Mouse (Mus musculus) right cerebral cortex, adult 2 months (tissue): ENCODE measurements around the gene Mt1.
A peak's percentile ranks its signal among the peaks of the same experiment; 100 is the strongest.

ENCODE experiments used
- DNase-seq, 2 experiments: peaks; one replicate each; pipeline ENCODE4 v3.0.0; 2021 to 2022; ENCODE audit warnings: low spot score in 2 of 2

Gene Mt1

DNA sequence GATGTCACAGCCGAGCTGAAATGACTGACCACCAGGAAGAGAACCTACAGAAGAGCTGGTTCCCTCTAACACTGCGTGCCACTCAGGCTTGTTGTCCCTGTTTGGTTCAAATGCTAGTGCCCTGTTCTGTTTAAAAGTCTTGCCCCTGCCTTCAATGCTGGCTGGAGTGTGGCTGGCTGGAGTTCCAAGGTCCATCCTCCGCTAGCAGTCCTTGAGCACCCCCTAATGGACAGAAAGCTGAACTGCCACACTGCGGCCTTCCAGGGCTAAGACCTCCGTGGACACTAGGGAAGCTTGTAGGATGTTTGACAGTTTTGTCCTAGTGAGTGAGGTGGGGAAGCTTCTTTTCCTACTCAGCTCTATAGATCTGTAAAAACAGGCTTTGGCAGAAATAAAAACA is 26.9 kb downstream of the Mt1 start:
- DNase-seq = peak in 1 of 2 experiments; percentile 66

DNA sequence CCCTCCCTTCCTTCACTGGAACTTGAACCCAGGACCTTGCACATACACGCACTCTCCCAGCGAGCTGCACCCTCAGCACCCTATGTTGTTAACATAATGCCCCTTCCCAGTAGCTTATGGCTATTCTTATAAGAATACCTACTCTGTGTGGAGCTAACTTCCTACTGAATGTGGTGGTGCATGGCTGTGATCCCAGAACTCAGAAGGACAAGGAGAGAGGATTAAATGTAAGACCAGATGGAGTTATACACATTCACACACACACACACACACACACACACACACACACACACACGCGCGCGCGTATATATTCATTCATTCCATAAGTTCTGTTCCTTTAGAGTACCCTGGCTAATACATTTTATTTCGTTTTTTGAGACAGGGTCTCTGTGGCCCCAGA is 27.4 kb downstream of the Mt1 start:
- DNase-seq = no peak

DNA sequence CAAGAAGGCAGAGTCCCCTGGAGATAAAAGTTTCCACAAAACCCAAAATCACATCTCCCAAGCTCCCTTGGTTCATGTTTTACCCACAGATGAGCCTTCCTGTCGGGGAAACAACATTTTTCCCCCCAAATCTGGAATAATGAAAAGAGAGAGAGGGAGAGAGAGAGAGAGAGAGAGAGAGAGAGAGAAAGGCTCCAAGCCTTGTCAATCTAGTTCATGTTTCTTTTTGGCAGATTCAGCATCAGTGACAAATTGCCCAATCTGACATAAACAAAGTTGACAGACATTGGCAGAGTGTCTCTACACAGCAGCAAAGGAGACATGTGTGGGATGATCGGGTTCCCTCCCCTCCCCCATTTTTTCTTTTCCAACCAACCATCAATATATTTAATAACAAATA is 28.6 kb downstream of the Mt1 start:
- DNase-seq = no peak

DNA sequence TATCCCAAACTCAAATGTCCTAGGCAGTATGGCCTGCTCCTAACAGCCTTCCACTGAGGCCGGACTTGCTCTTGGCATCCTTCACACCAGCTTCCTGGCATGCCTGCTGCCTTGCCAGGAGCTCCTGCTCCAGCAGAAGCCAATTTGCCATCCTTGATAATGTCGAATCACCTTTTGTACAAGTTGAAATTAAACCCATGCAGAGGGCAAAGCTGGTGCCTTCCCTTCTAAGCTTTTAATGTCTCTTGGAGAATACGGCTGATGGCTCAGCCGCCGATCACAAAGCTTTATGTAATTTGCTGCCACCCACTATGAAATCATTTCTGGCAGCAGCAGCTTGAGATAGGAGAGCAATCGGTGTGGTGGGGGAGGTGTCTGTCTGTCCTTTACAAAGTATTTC is 30.8 kb downstream of the Mt1 start:
- DNase-seq = peak; percentile 70 to 71

DNA sequence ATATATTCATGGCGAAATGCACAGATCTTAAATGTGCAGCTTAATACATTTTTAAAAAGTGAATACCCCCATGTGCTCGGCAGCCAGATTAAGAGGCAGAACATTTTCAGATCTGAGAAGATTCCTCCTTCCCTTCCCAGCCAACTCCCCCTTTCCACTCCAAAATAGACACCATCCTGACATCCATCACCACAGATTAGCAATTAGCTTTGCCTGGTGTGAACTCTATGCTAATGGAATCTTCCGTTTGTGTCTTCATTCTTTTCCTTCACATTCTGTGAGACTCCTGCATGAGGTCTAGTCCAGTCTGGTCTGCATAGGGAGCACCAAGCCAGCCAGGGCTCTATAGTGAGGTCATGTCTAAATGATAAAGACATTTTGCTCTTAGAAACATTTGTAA is 31.3 kb downstream of the Mt1 start:
- no peak for DNase-seq

DNA sequence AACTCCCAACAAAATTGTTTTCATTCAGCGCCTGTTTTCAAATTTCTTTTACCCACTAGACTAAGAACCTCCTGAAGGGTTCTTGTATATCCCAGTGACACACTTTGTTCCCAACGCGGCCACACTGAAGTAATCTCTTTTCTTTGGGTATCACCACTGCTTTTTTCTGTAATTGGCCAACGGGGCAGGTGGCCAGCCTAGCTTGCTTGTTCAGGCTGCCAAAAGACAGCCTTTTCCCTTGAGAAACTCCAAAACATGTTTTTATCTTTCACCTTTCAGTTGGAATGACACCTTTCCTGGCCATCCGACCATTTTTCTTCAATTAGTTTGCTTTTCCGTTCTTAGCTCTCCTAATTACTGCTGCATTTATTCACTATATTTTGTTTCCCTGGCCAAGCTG is 34.9 kb downstream of the Mt1 start:
- peak in 1 of 2 experiments; percentile 25 for DNase-seq

DNA sequence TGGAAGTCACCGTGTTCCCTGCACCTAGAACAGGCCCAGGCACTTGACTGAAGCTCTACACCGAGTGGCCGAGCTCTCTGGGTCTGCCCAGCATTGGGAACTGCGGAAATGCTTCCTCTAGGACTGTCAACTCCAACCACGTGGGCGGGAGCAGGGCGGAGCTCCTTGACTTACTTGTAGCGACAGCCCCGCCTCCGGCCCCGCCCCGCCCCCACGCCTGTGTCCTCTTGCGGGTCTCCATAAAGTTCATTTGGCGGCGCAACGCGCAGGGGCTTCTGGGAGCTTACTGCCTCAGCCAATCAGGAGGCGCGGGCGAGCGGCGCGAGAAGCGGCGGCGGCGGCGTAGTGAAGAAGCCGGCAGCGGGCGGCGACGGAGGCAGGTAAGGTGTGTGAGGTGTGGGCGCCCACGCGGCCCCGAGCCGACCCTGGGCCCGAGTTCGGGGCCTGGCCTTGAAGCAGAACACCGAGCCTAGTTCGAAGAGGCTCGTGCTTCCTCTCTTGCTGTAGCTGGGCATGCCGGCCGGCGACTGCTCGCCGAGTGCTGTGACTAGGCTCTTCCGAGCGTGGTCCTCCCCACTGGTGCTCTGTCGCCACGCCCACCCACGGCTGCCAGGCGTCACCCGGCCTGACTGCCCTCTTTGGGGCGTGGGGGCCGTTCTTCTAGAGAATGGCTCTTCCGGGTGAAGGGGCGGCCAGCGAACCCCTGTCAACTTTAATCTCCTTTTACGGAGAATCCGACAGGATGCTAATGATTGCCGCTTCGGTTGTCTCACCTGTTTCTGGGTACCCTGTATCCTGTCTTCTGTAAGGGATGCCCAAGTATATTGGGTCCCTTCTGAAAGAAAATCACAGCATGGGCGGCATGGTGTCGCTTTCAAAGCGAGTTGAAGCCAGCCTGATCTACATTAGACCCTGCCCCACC is 35.6 kb downstream of the Mt1 start, which contains the start of gene Nup93:
Gene Nup93 (plus strand): TSS at position 313 of the 922 bp plus-strand sequence.
- DNase-seq = peak; percentile 98 to 99

DNA sequence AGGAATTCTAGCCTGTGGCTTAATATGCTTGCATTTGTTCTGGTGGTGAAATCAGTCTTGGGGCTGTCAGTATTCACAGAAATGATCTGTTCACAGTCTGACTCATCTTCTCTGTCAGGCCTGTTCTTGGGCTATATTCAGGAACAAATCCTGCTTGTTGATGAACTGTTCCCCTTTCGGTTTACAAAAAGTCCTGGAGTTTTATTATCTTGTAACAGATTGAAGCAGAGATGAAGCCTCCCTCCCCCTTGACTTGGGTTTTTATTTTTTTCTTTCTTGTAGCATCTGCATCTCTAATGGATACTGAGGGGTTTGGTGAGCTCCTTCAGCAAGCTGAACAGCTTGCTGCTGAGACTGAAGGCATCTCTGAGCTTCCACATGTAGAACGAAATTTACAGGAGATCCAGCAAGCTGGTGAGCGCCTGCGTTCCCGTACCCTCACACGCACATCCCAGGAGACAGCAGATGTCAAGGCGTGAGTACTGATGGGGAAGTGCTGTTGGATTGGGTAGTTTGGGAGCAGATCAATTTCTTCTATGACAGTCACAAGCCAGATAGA is 48.6 kb downstream of the Mt1 start:
- no peak for DNase-seq
